Mouse (Mus musculus) urinary bladder, postnatal 25 days (tissue): ENCODE data around the gene Smim12.

Source experiments
- DNase-seq: peaks from one replicate; pipeline ENCODE4 v3.0.0; 2022; ENCODE audit warnings: low spot score

The Smim12 gene

GRCm38 (mm10) chr4:127243552-127243951 is at the start of gene Smim12:
Gene Smim12 (plus strand): TSS chr4:127243784.
- DNase-seq: peak; percentile 100

GRCm38 (mm10) chr4:127194477-127195269 is 48.9 kb upstream of the Smim12 start:
- DNase-seq: no peak

- no peak for DNase-seq
These were observed 45.0 kb upstream of the Smim12 start for GRCm38 (mm10) chr4:127198609-127199008.

GRCm38 (mm10) chr4:127199406-127199805 is 44.2 kb upstream of the Smim12 start:
- no peak for DNase-seq

GRCm38 (mm10) chr4:127200164-127200722 is 43.3 kb upstream of the Smim12 start:
- no peak for DNase-seq

GRCm38 (mm10) chr4:127200769-127201617 is 42.6 kb upstream of the Smim12 start:
- no peak for DNase-seq

GRCm38 (mm10) chr4:127203081-127203480 is 40.5 kb upstream of the Smim12 start:
- no peak for DNase-seq

- no peak for DNase-seq
These were observed 32.3 kb upstream of the Smim12 start for GRCm38 (mm10) chr4:127211318-127211717.

GRCm38 (mm10) chr4:127214510-127214909 is 29.1 kb upstream of the Smim12 start:
- DNase-seq: no peak

GRCm38 (mm10) chr4:127215103-127215502 is 28.5 kb upstream of the Smim12 start:
- no peak for DNase-seq

GRCm38 (mm10) chr4:127215799-127216198 is 27.8 kb upstream of the Smim12 start:
- DNase-seq: no peak

GRCm38 (mm10) chr4:127216251-127216651 is 27.3 kb upstream of the Smim12 start:
- DNase-seq: no peak

- DNase-seq: no peak
These were observed 26.5 kb upstream of the Smim12 start for GRCm38 (mm10) chr4:127217048-127217447.

GRCm38 (mm10) chr4:127223291-127223690 is 20.3 kb upstream of the Smim12 start:
- no peak for DNase-seq

- no peak for DNase-seq
These were observed 19.8 kb upstream of the Smim12 start for GRCm38 (mm10) chr4:127223755-127224154.

- no peak for DNase-seq
These were observed 19.0 kb upstream of the Smim12 start for GRCm38 (mm10) chr4:127224444-127225100.

GRCm38 (mm10) chr4:127226067-127226466 is 17.5 kb upstream of the Smim12 start:
- DNase-seq: no peak

GRCm38 (mm10) chr4:127227051-127227673 is 16.4 kb upstream of the Smim12 start:
- DNase-seq: no peak

GRCm38 (mm10) chr4:127232028-127232427 is 11.6 kb upstream of the Smim12 start:
- no peak for DNase-seq

GRCm38 (mm10) chr4:127232551-127232950 is 11.0 kb upstream of the Smim12 start:
- DNase-seq: no peak

GRCm38 (mm10) chr4:127233416-127234125 is 10.0 kb upstream of the Smim12 start:
- no peak for DNase-seq
